Mouse (Mus musculus) small intestine, adult 2 months (tissue): ENCODE data around the gene Iapp. TPM values are rescaled to one million over a fixed set of nuclear protein-coding genes. Genes with fewer than 3 reads are reported as not detected.
"Not testable (repeated sequence)": the region's sequence is repeated elsewhere in the genome, so short reads cannot be mapped to it uniquely, and the experiment has no call there.

Source experiments
- H3K27ac ChIP-seq: fragments of 200-500 bp; 2 replicates; pipeline ENCODE4 v1.5.1; 2012; ENCODE audit warnings: low read depth, low read length, control low read depth, inconsistent platforms; ENCODE audit not compliant: insufficient read depth
- H3K27me3 ChIP-seq: fragments of 200-500 bp; 2 replicates; pipeline ENCODE4 v1.6.1; 2012; ENCODE audit warnings: mild to moderate bottlenecking, moderate library complexity, low read length, inconsistent platforms; ENCODE audit not compliant: control insufficient read depth, insufficient read depth
- H3K36me3 ChIP-seq: fragments of 200-500 bp; 2 replicates; pipeline ENCODE4 v1.6.1; 2012; ENCODE audit warnings: mild to moderate bottlenecking, low read length, control low read depth, inconsistent platforms; ENCODE audit not compliant: control insufficient read depth, insufficient read depth
- H3K4me1 ChIP-seq: fragments of 200-500 bp; 2 replicates; pipeline ENCODE4 v1.6.1; 2012; ENCODE audit warnings: low read length, inconsistent platforms, mixed read lengths; ENCODE audit not compliant: control insufficient read depth, insufficient read depth, insufficient read length
- H3K4me3 ChIP-seq: fragments of 200-500 bp; 2 replicates; pipeline ENCODE4 v1.5.1; 2012; ENCODE audit warnings: low read depth, mild to moderate bottlenecking, control low read depth, inconsistent platforms, low read length, moderate library complexity
- CTCF ChIP-seq: fragments of 200-500 bp; IDR thresholded peaks from 2 replicates; pipeline ENCODE4 v1.5.1; 2012; ENCODE audit warnings: low read depth, mild to moderate bottlenecking, control low read depth, inconsistent platforms, low read length, moderate library complexity, mixed read lengths; ENCODE audit not compliant: insufficient replicate concordance, insufficient read length; ENCODE audit errors: extremely low read depth
- POLR2A ChIP-seq: fragments of 200-500 bp; IDR thresholded peaks from 2 replicates; pipeline ENCODE4 v1.6.1; 2012; ENCODE audit warnings: low read depth, mild to moderate bottlenecking, control low read depth, inconsistent platforms, low read length, moderate library complexity
- WGBS: fragments of 180-500 bp; shearing (Covaris S2); methylation state at CpG from one replicate; pipeline ENCODE4 v1.1.7; 2018; 5-methylcytosine and 5-hydroxymethylcytosine counted together
- polyA plus RNA-seq: library from polyadenylated mRNA; depleted of rRNA; stranded (reverse); fragments of >200 nt; gene quantifications from 2 replicates; pipeline ENCODE4 v1.2.3, GENCODE M21; 2012; rRNA removed

Gene Iapp
- 1.8 and 2.1 TPM in 2 replicates for polyA plus RNA-seq

DNA sequence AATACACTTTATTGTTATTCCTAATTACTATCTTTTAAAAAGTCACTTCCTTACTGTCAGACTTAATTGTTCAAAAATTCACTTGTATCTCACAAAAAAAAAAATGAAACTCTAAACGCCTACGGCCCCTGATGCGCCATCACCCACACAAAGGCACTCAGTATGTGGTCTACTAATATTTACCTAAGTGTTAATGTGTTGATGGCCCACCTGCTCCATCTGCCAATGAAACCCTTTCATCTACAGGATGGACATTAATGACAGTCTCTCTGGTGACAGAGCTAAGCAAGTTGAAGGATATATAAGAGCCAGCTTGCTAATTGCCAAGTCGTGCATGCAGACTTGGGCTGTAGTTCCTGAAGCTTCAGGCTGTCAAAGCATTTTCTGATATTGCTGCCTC is at the start of gene Iapp:
TSS of gene Iapp (plus strand) at position 326 of the 400 bp plus-strand sequence.
- Histone ChIP-seq H3K36me3 (no peaks in the 10 kb centered on the region), H3K4me1 (no peaks in the 10 kb centered on the region), H3K27ac (no peak within 1 kb of the TSS), H3K27me3 (no peaks in the 10 kb centered on the region), H3K4me3 (no peak within 1 kb of the TSS)
- TF ChIP-seq POLR2A (no peak), CTCF (no peak)
- WGBS, result 42% methylated on average over 4 of the region's 4 CpGs

DNA sequence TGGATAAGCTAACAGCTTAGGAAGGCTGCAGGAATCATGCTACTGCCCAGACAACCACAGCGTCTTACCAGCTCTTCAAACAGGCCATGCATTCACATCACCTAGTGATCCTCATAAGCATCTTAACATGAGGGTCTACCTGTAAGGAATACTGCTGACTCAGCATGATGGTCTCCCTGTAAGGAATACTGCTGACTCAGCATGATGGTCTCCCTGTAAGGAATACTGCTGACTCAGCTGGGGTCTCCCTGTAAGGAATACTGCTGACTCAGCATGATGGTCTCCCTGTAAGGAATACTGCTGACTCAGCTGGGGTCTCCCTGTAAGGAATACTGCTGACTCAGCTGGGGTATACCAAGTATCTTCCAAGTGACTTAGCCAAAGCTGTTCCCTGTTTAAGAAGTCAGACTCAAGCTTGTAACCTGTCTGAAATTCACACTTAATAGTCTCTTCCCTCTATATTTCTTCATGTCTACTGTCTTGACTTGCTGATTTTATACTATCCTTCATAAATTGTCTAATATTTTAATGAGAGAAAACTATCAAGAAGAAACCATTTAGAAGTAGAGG is 47.4 kb upstream of the Iapp start:
- H3K36me3 ChIP-seq, H3K4me3 ChIP-seq, H3K27me3 ChIP-seq, H3K4me1 ChIP-seq, H3K27ac ChIP-seq: not testable (repeated sequence)
- 88% methylated on average over 1 of the region's 1 CpGs for WGBS

DNA sequence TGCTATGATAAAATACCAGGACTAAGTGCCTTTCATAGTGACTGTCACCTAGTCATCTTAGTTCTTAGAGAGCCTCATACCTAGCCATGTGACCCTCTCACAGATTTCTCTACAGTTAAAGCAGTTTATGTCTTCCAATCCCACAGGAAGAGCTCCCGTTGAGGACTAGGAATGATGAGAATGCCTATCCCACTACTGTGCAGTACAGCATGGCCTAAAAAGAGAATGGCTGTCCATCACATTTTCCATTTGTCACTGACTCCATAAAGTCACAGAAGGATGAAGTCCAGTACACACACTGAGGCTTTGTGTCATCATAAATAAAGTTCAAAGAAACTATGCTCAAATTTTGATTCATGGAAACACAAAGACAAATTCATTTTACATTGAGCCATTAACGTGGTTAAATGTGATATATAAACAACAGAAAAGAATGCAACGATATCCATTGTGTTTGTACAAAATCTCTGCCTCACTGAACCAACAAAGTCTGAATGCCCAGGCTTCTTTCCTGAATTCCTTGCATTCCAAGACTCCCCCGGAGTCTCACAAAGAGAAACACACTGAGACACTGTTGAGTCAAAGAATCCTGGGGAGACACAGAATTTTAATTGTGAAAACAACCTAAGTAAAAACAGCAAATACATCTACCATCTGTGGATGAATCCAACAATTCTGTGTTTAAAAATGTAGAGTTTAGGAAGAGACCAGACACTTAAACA is 22.3 kb upstream of the Iapp start:
- Histone ChIP-seq H3K4me1 (no peaks in the 10 kb centered on the region), H3K36me3 (no peaks in the 10 kb centered on the region), H3K4me3 (no peak overlapping the region), H3K27me3 (no peaks in the 10 kb centered on the region), H3K27ac (no peak overlapping the region)
- TF ChIP-seq POLR2A (no peak), CTCF (no peak)
- WGBS, result 9% methylated on average over 4 of the region's 4 CpGs

DNA sequence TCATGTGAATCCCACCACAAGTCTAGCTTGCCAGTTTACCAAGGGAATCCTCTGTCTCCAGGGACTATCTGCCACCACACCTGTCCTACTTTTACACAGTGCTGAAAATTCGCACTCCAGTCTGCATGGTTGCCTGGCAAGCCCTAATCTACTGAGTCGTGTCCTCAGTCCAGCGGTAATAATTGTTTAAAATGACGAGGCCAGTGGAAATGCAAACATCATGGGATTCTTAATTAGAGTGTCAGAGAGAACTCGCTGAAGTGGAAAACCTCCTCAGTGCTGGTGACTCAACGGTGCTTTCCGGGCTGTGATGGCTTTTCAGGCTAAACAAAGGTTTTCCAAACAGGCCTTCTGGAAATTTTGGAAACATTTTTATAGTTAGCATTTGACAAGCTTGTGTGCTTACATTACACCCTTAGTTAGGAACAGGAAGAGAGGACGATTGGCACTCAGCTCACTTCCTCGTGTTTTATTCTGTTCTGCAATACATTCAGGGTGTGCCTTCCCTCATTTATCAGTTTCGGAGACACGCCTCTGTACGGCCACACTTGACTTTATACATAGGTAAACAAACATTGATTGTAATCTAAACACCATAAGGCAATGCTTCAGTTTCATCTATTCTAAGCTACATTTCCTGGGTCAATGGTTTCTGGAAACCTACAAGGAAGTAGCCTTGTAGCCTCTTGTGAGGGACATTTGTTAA is 8.7 kb upstream of the Iapp start:
- 33% methylated on average over 12 of the region's 12 CpGs for WGBS
- TF ChIP-seq CTCF (no peak), POLR2A (no peak)

DNA sequence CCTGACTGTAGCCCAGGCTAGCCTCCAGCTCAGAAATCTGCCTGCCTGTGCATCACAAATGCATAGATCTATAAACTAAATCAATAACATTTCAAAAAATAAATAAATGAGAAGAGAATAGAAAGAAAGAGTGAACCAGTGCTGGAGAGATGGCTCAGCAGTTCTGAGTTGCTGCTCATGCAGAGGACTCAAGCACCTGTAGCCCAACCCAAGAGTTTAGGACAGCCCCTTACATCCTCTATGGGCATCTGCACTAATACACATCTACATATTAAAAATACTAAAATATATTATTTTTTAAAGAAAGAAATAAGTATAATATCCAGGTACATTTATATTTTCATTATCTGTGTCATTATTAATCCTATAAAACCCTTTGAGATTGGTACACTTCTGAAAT is 6.9 kb downstream of the Iapp start:
- Histone ChIP-seq H3K27me3 (no peaks in the 10 kb centered on the region), H3K27ac (no peak overlapping the region), H3K4me1 (no peaks in the 10 kb centered on the region), H3K4me3 (no peak overlapping the region), H3K36me3 (no peaks in the 10 kb centered on the region)
- TF ChIP-seq POLR2A (no peak), CTCF (no peak)

More for the DNA sequence above, 8.7 kb upstream of the Iapp start:
- Histone ChIP-seq H3K27ac (peak overlapping the region; percentile 44), H3K4me1 (peaks cover 4% of the 10 kb centered on the region; the same call in 1 of the 2 replicates), H3K36me3 (no peaks in the 10 kb centered on the region), H3K4me3 (no peak overlapping the region), H3K27me3 (no peaks in the 10 kb centered on the region)

DNA sequence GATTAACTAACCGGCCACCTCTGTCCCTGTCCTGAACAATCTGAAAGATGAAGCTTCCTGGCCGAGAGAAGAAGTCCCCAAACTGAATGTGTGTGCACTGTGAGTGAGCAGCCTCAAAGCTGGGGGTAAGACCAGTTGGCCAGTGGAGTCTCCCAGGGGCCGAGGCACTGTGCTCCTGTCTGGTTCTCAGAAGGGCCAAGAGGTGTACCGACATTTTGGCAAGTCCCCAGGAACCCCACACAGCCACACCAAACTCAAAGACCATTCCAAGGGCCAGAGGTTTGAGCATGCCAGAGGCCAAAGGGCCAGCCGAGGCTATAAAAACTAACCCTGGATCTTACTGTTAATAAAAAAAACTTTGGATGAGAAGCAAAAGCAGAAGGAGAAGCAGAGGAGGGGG is 16.1 kb downstream of the Iapp start:
- WGBS, result 74% methylated on average over 5 of the region's 5 CpGs
- TF ChIP-seq POLR2A (no peak), CTCF (no peak)
- Histone ChIP-seq H3K4me1 (no peaks in the 10 kb centered on the region), H3K4me3 (no peak overlapping the region), H3K36me3 (no peaks in the 10 kb centered on the region), H3K27me3 (no peaks in the 10 kb centered on the region), H3K27ac (no peak overlapping the region)

DNA sequence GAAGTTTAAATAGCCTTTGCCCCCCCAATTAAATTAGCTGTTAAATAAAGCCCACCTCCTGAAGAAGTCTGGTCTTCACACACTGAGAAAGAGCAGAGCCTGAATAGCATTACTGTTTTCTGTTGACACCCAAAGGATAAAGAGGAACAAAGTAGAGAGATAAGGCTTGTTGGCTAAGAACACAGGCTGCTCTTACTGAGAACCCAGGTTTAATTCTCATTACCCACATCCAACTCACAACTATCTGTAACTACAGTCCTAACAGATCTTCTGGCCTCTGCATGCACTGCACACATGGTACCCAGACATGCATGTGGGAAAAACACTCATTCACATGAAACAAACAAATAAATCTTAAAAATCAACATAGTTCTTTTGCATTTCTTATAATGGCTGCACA is 18.9 kb downstream of the Iapp start:
- Histone ChIP-seq H3K27me3 (no peaks in the 10 kb centered on the region), H3K4me3 (no peak overlapping the region), H3K36me3 (no peaks in the 10 kb centered on the region), H3K27ac (no peak overlapping the region), H3K4me1 (no peaks in the 10 kb centered on the region)
- TF ChIP-seq CTCF (no peak), POLR2A (no peak)

DNA sequence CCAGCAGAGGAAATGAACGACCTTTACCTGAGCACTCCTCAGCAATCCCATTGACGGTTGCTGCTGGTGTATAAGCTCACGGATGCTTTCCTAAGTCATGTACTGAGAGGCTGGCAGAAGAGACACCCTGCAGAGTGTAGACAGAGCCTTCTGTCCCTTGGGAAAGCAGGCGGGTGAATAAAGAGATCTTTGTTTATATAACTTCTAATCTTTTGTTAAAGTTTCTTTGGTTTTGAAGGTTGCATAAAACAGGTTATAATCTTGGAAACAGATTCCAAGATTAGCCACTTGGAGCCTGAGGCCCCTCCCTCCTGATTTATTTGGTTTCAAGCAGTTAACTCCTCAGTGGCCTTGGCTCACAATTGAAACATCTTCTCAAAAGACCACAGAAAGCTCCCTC is 24.7 kb downstream of the Iapp start, which contains the start of gene Slco1a5:
TSS of gene Slco1a5 (minus strand) at position 101 of the 400 bp plus-strand sequence.
- 12% methylated on average over 4 of the region's 4 CpGs for WGBS

More for the DNA sequence above, 24.7 kb downstream of the Iapp start, which contains the start of gene Slco1a5:
- Histone ChIP-seq H3K27me3 (no peaks in the 10 kb centered on the region), H3K36me3 (no peaks in the 10 kb centered on the region), H3K4me1 (no peaks in the 10 kb centered on the region), H3K4me3 (no peak within 1 kb of the TSS), H3K27ac (no peak within 1 kb of the TSS)
- TF ChIP-seq CTCF (no peak), POLR2A (no peak)
